Mouse (Mus musculus) bone marrow macrophage, adult 2 months (primary cell): Measurements from ENCODE around the gene Ptprg.

Experiments
- CTCF ChIP-seq: IDR thresholded peaks from 2 replicates; pipeline ENCODE4 v1.5.1; 2012; ENCODE audit warnings: low read depth, mild to moderate bottlenecking, low read length, moderate library complexity
- POLR2A ChIP-seq: IDR thresholded peaks from 2 replicates; pipeline ENCODE4 v1.6.1; 2012; ENCODE audit warnings: mild to moderate bottlenecking, low read depth, low read length, borderline replicate concordance

DNA sequence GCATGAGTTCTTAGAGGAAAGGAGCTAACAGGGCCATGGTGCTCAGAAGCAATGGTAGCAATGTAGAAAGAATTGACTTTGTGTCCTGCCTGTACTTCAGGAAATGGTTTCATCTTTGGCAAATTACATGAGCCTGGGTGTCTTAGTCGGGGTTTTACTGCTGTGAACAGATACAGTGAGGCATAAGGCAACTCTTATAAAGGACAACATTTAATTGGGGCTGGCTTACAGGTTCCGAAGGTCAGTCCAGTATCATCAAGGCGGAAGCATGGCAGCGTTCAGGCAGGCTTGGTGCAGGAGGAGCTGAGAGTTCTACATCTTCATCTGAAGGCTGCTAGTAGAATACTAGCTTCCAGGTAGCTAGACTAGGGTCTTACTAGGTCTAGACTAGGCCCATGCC is 78.2 kb downstream of the Ptprg start:
- TF ChIP-seq POLR2A (no peak), CTCF (no peak)
